Mouse (Mus musculus) ES-E14 (cell line): ENCODE data around the gene Zfand3. TPM values are rescaled to one million over a fixed set of nuclear protein-coding genes. Genes with fewer than 3 reads are reported as not detected.

ENCODE experiments used
- DNase-seq: peaks from one replicate; pipeline ENCODE4 v3.0.0-alpha.2; 2013; ENCODE audit warnings: low read depth, low spot score
- H3K27ac ChIP-seq: 2 replicates; pipeline ENCODE4 v1.5.1; 2012; ENCODE audit warnings: low read depth, mild to moderate bottlenecking, low read length, moderate library complexity, mixed read lengths; ENCODE audit not compliant: poor library complexity, insufficient read depth, severe bottlenecking
- H3K36me3 ChIP-seq: 2 replicates; pipeline ENCODE4 v1.6.1; 2012; ENCODE audit warnings: mild to moderate bottlenecking, low read length, moderate library complexity, mixed read lengths; ENCODE audit not compliant: control insufficient read depth, poor library complexity, insufficient read depth, severe bottlenecking
- H3K4me1 ChIP-seq, 2 experiments: fragments of 150-350 bp in 1 of 2; sonication (generic) in 1 of 2; 2 replicates each; pipeline ENCODE4 v1.6.1; 2012; ENCODE audit warnings: low read length in 2 of 2, mild to moderate bottlenecking in 1 of 2, mixed read lengths in 1 of 2; ENCODE audit not compliant: control insufficient read depth in 2 of 2, insufficient read depth in 2 of 2, poor library complexity in 1 of 2
- H3K4me3 ChIP-seq, 2 experiments: fragments of 150-350 bp in 1 of 2; sonication (generic) in 1 of 2; 2 replicates each; pipeline ENCODE4 v1.5.1; 2012; ENCODE audit warnings: low read length in 2 of 2, low read depth in 1 of 2, mild to moderate bottlenecking in 1 of 2, mixed read lengths in 1 of 2; ENCODE audit not compliant: insufficient read depth in 1 of 2, poor library complexity in 1 of 2, severe bottlenecking in 1 of 2
- H3K9ac ChIP-seq: 2 replicates; pipeline ENCODE4 v1.6.1; 2012; ENCODE audit warnings: low read depth, mild to moderate bottlenecking, low read length, mixed read lengths; ENCODE audit not compliant: poor library complexity, insufficient read depth, severe bottlenecking
- H3K9me3 ChIP-seq: fragments of 150-350 bp; sonication (generic); 2 replicates; pipeline ENCODE4 v1.6.1; 2012; ENCODE audit warnings: low read depth, mild to moderate bottlenecking, low read length; ENCODE audit not compliant: control insufficient read depth, insufficient read depth
- CHD2 ChIP-seq: IDR thresholded peaks from 2 replicates; pipeline ENCODE4 v1.6.1; 2014; ENCODE audit warnings: mild to moderate bottlenecking, low read depth, low read length, inconsistent platforms
- HCFC1 ChIP-seq: IDR thresholded peaks from 2 replicates; pipeline ENCODE4 v1.6.1; 2012; ENCODE audit warnings: low read length, inconsistent platforms, borderline replicate concordance; ENCODE audit not compliant: insufficient read depth
- MAFK ChIP-seq: IDR thresholded peaks from 2 replicates; pipeline ENCODE4 v1.6.1; 2014; ENCODE audit warnings: mild to moderate bottlenecking, low read depth, low read length, inconsistent platforms; ENCODE audit not compliant: insufficient read depth
- ZC3H11A ChIP-seq: IDR thresholded peaks from 2 replicates; pipeline ENCODE4 v1.6.1; 2012; ENCODE audit warnings: low read depth, mild to moderate bottlenecking, inconsistent platforms, low read length, borderline replicate concordance
- ZNF384 ChIP-seq: IDR thresholded peaks from 2 replicates; pipeline ENCODE4 v1.6.1; 2012; ENCODE audit warnings: low read depth, low read length, inconsistent platforms
- in situ Hi-C, 2 experiments: fragments of 600-800 bp; cut with MboI; formaldehyde crosslinking; loops; one replicate each; pipeline ENCODE4 v1.15.1; 2025; ENCODE audit warnings: low sequenced_read_pairs in 2 of 2, inconsistent platforms in 1 of 2; ENCODE audit not compliant: unreplicated experiment in 2 of 2
- total RNA-seq: library from RNA; depleted of rRNA; stranded (reverse); fragments of 300-350 nt; gene quantifications from 2 replicates; pipeline ENCODE4 v1.2.3, GENCODE M21; 2012

Gene Zfand3
- total RNA-seq, 1 experiment, result 43.3 TPM

GRCm38 (mm10) chr17:30146555-30146954 lies 142.0 kb downstream of the Zfand3 start:
- H3K9me3 ChIP-seq, result no peaks in the 10 kb centered on the region
- peaks cover 0 to 2% of the 10 kb centered on the region in 2 experiments; a peak in 1 of 4 replicates for H3K4me1 ChIP-seq
- in situ Hi-C loops, result no loop called here
- H3K36me3 ChIP-seq, result no peaks in the 10 kb centered on the region
- H3K27ac ChIP-seq, result no peak overlapping the region
- DNase-seq, result no peak
- no peak overlapping the region for H3K4me3 ChIP-seq
- no peak overlapping the region for H3K9ac ChIP-seq
- TF ChIP-seq HCFC1, result no peak
- no peak for TF ChIP-seq MAFK
- TF ChIP-seq ZNF384, result no peak
- TF ChIP-seq ZC3H11A, result no peak
- TF ChIP-seq CHD2, result no peak

- Histone ChIP-seq H3K9me3 (no peaks in the 10 kb centered on the region), H3K27ac (no peak overlapping the region), H3K4me3 (no peak overlapping the region), H3K4me1 (peaks cover 0 to 2% of the 10 kb centered on the region in 2 experiments; a peak in 1 of 4 replicates), H3K36me3 (no peaks in the 10 kb centered on the region; the same call in 1 of the 2 replicates), H3K9ac (no peak overlapping the region)
- DNase-seq, result no peak
- in situ Hi-C loops, result no loop called here
- no peak for TF ChIP-seq HCFC1
- no peak for TF ChIP-seq CHD2
- TF ChIP-seq ZNF384, result no peak
- TF ChIP-seq MAFK, result no peak
- no peak for TF ChIP-seq ZC3H11A
Measured at GRCm38 (mm10) chr17:30147897-30148296, 143.4 kb downstream of the Zfand3 start.

- no peak for TF ChIP-seq HCFC1
- no peak for TF ChIP-seq MAFK
- TF ChIP-seq ZC3H11A, result no peak
- no peak for TF ChIP-seq ZNF384
- TF ChIP-seq CHD2, result no peak
- DNase-seq, result no peak
- in situ Hi-C loops, result no loop called here
- Histone ChIP-seq H3K36me3 (no peaks in the 10 kb centered on the region; the same call in 1 of the 2 replicates), H3K4me1 (peaks cover 0 to 2% of the 10 kb centered on the region in 2 experiments; a peak in 1 of 4 replicates), H3K4me3 (no peak overlapping the region), H3K9me3 (no peaks in the 10 kb centered on the region), H3K9ac (no peak overlapping the region), H3K27ac (no peak overlapping the region)
Measured at GRCm38 (mm10) chr17:30148320-30148719, 143.8 kb downstream of the Zfand3 start.

DNA sequence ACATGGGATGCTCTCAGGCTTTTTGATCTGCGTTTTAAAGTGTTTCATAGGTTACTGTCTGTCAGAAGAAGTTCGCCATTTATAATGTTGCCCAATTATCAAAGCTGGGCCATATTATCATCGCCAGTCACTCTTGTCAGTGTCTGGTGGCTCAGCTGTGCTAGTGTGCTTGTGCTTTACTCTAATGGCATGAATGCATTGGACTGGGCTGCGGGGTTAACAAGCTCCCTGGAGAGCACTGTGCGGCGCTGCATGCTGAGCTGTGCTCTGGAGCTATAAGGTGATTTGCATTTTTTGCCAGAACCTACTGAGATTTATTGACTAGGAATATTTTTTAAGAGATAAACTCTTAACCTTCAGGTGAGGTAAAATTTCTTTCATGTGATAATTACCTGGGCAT lies 145.4 kb downstream of the Zfand3 start:
- Histone ChIP-seq H3K9me3 (no peaks in the 10 kb centered on the region), H3K9ac (no peak overlapping the region), H3K4me3 (no peak overlapping the region), H3K4me1 (peaks cover 0 to 2% of the 10 kb centered on the region in 2 experiments; a peak in 1 of 4 replicates), H3K36me3 (no peaks in the 10 kb centered on the region; the same call in 1 of the 2 replicates), H3K27ac (no peak overlapping the region)
- TF ChIP-seq ZC3H11A (no peak), CHD2 (no peak), ZNF384 (no peak), HCFC1 (no peak), MAFK (no peak)
- in situ Hi-C loops, result no loop called here
- DNase-seq, result no peak

- H3K4me1 ChIP-seq, result peaks cover 0 to 10% of the 10 kb centered on the region in 2 experiments; a peak in 2 of 4 replicates
- in situ Hi-C loops, result no loop called here
- no peak for DNase-seq
Measured at GRCm38 (mm10) chr17:30154144-30154543, 149.6 kb downstream of the Zfand3 start.

More at GRCm38 (mm10) chr17:30154144-30154543, 149.6 kb downstream of the Zfand3 start:
- no peak overlapping the region for H3K27ac ChIP-seq
- TF ChIP-seq CHD2, result no peak
- no peak for TF ChIP-seq ZNF384
- TF ChIP-seq HCFC1, result no peak
- TF ChIP-seq ZC3H11A, result no peak
- TF ChIP-seq MAFK, result no peak
- no peaks in the 10 kb centered on the region for H3K9me3 ChIP-seq
- no peak overlapping the region for H3K4me3 ChIP-seq
- no peak overlapping the region for H3K9ac ChIP-seq
- H3K36me3 ChIP-seq, result no peaks in the 10 kb centered on the region; the same call in 1 of the 2 replicates
